Mouse (Mus musculus) splenic B cell, adult 2 months (primary cell): ENCODE data around the gene Cidec.
A peak's percentile ranks its signal among the peaks of the same experiment; 100 is the strongest.

Source experiments
- DNase-seq: peaks from one replicate; pipeline ENCODE4 v3.0.0-alpha.2; 2011; ENCODE audit warnings: low read depth, low spot score
- H3K27me3 ChIP-seq: 2 replicates; pipeline ENCODE4 v1.6.1; 2012; ENCODE audit warnings: mild to moderate bottlenecking, low read length, moderate library complexity, mixed read lengths; ENCODE audit not compliant: control insufficient read depth, poor library complexity, insufficient read depth, severe bottlenecking
- H3K36me3 ChIP-seq: 2 replicates; pipeline ENCODE4 v1.6.1; 2012; ENCODE audit warnings: mild to moderate bottlenecking, low read length, moderate library complexity, mixed read lengths; ENCODE audit not compliant: control insufficient read depth, poor library complexity, insufficient read depth, severe bottlenecking

Cidec gene

DNA sequence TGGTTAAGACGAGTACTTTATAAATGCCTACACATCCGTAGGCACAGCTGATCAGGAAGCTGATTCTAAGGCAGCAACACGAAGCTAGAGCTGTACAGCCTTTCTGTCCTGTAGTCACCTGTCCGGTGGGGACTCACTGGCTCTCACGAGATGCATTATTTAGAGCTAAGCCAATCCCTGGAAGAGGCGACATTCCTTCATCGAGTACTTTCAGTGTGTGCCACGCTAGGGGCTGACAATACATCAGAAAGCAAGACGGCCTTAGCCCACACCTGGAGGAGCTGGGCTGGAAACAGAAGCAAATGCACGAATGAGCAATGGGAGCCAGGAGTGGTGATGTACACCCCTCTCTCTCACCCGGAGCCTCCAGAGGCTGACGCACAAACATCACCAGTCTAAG lies 1.6 kb upstream of the Cidec start:
- H3K27me3 ChIP-seq, result no peaks in the 10 kb centered on the region
- DNase-seq, result no peak

DNA sequence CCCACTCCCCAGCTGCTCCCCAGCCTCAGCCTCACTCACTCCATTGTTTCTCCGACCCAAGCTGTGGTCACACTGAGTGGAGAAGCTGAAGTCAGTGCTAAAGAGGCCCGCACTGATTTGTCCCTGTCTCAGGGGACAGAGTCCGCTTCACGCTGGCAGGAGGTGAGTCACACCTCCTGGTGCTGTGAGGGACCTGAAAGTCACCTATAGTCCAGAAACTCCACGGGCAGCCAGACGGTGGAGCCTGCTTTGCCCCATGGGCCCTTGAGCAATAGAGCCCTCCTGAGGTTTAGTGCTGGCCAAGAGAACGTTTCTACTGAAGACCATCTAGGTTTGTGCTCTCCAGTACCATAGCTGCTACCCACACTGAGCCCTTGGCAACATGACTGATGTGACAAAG lies 869 bp downstream of the Cidec start:
- no peaks in the 10 kb centered on the region for H3K27me3 ChIP-seq
- DNase-seq, result no peak

More for the DNA sequence above, 1.6 kb upstream of the Cidec start:
- H3K36me3 ChIP-seq, result no peaks in the 10 kb centered on the region

DNA sequence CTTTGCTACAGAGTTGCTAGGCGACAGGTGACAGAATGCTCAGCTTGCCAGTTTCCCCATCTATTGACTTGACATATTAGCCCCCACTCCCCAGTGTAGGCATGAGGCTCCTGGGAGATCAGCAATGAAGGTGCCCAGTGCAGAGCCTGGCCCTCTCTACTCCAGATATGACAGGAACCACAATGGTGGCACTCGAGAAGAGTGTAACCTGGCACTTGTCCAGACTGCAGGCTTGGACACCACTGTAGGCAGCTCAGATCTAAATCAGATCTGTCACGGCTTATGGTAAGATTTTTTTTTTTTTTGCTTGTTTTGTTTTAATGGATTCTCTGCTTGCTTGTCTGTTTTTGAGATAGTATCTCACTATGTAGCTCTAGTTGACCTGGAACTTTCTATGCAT lies 1.9 kb downstream of the Cidec start:
- H3K27me3 ChIP-seq, result no peaks in the 10 kb centered on the region
- no peaks in the 10 kb centered on the region for H3K36me3 ChIP-seq
- DNase-seq, result no peak

More for the DNA sequence above, 869 bp downstream of the Cidec start:
- no peaks in the 10 kb centered on the region for H3K36me3 ChIP-seq

DNA sequence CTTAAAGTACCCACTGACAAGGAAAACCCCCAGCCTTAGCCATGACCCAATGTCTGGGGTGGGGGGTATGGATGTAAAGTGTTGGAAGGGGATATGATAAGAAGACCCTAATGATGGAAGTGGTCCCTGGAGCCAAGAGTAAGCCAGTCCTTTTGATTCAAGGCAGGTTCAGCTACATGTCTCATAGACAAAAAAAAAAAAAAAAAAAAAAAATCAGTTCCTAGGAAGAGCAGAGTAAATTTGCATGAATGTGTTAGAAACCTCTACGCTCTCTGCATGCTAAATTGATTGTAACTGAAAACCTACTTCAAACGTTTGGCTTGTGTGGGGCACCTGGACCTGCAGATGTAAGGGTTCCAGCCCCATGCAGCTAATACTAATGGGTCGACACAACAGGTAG lies 3.8 kb downstream of the Cidec start:
- Histone ChIP-seq H3K36me3 (no peaks in the 10 kb centered on the region), H3K27me3 (no peaks in the 10 kb centered on the region)
- no peak for DNase-seq

DNA sequence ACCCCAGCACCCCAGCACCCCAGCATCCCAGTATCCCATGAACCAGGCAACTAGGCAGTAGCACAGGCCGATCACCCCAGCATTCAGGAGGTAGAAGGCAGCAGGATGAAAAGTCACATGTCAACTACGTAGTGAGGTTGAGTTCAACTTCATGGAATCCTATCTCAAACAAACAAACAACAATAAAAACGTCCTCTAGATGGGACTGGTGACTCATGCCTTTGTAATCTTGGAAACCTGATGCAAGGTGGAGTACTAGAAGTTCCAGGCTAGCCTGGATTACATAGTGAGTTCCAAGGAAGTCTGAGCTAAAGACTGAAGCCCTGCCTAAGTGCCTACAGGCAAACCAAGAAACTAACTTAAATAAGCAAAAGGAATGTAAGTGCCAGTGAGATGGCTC lies 4.7 kb downstream of the Cidec start:
- no peak for DNase-seq
- Histone ChIP-seq H3K27me3 (no peaks in the 10 kb centered on the region), H3K36me3 (no peaks in the 10 kb centered on the region)

DNA sequence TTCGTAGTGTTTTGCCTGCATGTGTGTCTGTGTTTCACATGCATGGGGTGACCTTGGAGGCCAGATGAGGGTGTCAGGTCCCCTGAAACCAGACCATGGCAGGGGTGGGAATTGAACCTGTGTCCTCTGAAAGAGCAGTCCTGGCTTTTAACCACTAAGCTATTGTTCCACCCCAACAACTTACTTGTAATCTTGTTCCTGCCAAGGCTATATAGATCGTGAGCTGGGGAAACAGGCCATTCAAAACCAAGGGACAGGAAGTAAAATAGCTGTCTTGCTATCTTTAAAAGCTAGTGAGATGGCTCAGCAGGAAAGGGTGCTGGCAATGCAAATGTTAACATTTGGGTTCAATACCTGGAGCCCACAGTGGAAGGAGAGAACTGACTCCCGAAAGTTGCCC lies 5.6 kb downstream of the Cidec start:
- no peaks in the 10 kb centered on the region for H3K36me3 ChIP-seq
- DNase-seq, result no peak
- H3K27me3 ChIP-seq, result no peaks in the 10 kb centered on the region

DNA sequence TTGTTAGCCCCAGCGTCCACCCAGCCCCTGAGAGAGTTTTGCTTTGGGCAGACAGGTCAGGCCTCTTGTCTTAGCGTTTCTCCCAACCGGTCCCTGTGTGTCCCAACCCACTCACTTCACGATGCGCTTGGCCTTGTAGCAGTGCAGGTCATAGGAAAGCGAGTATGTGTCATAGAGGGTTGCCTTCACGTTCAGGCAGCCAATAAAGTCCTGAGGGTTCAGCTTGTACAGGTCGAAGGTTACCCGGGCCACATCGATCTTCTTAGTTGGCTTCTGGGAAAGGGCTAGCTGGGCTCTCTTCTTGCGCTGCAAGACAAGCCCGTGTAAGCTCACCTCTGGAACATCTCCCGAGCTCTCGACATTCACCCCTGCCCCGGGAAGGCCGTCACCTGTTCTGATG lies 7.6 kb downstream of the Cidec start:
- H3K36me3 ChIP-seq, result no peaks in the 10 kb centered on the region
- DNase-seq, result no peak
- H3K27me3 ChIP-seq, result no peaks in the 10 kb centered on the region

DNA sequence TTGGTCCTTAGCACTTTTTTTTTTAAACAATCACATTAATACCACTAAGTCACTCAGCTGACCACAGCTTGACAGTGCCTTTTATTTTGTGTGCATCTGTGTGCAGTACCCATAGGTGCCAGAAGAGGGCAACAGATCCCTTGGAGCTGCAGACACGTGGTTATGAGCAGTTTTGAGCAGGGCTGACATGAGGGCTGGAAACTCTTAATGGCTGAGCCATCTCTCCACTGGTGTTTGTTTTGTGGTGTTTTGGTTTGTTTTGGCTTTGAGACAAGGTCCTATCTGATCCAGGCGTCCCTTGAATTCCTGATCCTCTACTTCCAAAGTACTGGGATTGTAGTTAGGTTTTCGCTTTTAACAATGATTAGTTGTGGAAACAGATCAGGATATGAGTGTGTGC lies 8.2 kb downstream of the Cidec start:
- Histone ChIP-seq H3K27me3 (no peaks in the 10 kb centered on the region), H3K36me3 (no peaks in the 10 kb centered on the region)
- DNase-seq, result peak; percentile 69

DNA sequence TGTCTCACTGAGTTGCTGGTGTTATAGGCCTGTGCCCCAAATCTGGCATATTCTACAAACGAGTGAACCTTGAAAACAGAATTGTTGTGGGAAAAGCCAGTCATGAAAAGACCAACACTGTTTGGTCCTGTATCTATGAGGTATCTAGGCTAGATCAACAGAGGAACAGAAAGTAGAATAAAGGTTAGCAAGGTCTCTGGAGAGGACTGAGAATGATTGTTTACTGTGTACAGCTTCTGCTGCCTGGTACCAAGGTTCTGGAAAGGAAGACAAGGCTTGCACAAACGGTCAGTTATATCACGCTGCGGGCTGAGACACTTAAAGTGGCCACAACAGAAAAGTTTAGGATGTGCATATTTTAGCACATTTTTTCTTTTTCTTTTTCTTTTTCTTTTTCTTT lies 8.9 kb downstream of the Cidec start:
- H3K36me3 ChIP-seq, result no peaks in the 10 kb centered on the region
- no peaks in the 10 kb centered on the region for H3K27me3 ChIP-seq
- no peak for DNase-seq

DNA sequence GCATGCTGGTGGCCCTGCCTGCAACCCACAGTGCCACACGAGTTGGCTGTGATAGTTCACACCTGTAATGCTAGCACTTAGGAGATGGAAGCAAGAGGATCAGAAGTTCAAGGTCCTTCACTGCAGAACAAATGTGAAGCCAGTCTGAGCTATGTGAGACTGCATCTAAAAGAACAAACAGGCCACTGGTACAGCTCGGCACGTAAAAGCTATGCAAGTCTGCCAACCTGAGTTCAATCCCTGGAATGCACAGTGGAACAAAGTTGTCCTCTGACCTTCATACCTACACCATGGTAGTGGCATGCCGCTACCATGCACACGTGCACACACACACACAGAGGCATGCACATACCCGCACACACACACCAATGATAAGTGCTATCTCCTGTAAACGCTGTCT lies 11.4 kb downstream of the Cidec start:
- DNase-seq, result no peak
- Histone ChIP-seq H3K27me3 (no peaks in the 10 kb centered on the region), H3K36me3 (no peaks in the 10 kb centered on the region)

DNA sequence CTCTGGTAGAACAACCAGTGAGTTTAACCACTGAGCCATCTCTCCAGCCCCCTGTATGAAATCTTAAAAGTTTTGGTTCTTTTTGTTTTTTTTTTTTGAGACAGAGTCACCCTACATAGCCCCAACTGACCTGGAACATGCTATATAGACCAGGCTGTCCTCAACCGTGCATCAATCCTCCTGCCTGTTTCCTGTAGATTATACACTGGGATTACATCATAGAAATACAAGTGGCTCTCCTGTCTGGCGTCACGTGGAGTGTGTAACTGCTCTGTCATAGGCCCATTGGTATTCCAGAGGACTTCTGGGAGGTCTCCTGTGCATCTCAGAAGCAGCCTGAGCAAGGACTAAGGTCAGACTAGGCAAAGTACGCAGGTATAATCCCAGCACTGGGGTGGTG lies 12.6 kb downstream of the Cidec start:
- DNase-seq, result no peak
- Histone ChIP-seq H3K27me3 (no peaks in the 10 kb centered on the region), H3K36me3 (no peaks in the 10 kb centered on the region)

DNA sequence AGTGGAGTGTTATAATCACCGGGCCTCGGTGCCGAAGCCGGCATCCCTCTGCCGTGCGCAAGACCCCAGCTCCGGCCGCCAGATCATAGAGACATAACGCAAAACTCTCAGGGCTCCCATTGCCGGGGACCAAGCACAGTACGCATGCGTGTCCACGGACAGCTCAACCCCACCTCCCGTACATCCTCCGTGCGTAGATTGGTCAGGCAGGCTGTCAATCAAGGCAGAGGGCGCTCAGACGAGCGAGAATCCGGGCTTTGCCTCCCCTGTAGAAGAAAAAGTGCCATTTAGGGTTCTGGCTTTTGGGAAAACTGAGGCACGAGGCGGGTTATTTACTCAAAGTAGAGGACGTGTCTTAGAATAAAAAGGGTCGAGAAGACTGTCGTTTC lies 16.4 kb downstream of the Cidec start, which contains the start of gene Rpusd3:
TSS of gene Rpusd3 (minus strand) at position 142 of the 389 bp plus-strand sequence.
- no peaks in the 10 kb centered on the region for H3K36me3 ChIP-seq
- peak; percentile 100 for DNase-seq
- H3K27me3 ChIP-seq, result no peaks in the 10 kb centered on the region

DNA sequence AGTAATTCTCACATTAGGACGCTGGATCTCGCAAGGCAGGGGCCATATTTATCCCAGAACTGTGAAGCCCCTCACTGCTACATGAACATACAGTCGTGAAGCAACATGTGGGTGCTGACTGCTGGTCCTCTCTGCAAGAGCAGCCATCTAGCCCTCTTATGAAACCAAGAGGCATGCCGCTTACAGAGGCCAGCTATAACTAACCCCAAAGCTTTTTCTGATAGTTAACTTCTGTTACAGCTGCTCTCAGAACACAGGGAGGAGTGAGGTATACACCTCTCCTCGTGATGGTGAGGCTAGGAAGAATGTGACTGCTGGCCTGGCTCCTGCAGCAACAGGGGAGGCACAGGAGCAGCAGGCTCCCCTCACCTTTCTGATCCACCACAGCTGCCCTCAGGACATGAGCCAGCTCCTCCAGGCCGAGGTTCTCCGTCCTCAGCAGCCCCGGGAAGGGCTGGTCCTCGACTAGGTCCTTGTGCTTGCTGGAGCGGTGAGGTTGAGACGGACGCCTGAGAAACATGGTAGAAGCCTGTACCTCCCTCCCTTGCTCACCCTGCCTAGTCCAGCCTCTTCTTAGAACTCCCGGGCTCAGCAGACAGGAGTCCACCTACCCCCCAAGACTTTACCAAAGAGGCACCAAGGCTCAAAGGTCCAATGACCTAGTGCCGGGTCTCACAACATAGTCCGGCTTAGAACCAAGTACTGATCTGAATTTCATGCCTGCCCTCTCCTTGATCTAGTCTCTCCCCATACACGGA lies 16.9 kb downstream of the Cidec start:
- no peaks in the 10 kb centered on the region for H3K27me3 ChIP-seq
- DNase-seq, result no peak
- no peaks in the 10 kb centered on the region for H3K36me3 ChIP-seq

DNA sequence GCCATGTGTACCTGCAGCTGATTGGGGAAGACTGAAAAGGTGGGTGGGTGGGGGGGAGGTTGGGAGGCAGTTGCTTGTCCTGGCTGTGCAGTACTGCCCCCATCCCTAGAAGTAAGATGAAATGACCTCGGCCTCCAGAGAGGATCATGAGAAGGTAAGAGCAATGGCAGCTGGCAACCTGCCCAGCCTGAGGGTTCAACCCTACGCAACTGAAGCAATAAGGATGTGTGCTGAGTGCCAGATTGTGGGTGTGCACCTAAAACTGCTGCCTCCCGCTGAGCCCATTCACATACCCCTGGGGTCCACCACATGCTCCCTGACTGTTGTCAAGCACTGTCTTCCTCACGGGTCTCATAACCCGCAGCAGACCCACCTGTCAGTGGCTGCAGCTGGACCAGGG lies 19.1 kb downstream of the Cidec start:
- H3K27me3 ChIP-seq, result no peaks in the 10 kb centered on the region
- DNase-seq, result no peak
- no peaks in the 10 kb centered on the region for H3K36me3 ChIP-seq

DNA sequence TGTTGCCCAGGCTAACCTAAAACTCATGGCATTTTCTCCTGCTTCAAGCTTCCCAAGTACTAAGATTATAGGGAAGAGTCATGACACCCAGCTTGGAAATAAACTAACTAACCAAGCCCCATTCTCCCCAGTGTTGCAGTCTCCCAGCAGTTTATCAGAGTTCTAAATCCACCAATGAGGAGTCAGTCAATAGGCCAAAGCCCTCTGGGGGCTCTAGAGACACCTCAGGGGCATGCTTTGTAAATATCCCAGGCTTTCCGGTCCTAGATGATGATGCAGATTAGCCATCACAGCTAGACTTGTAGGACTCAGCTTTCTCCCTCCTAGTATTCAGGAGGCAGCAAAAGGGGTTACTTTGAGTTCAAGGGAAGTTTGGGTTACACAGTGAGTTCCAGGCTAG lies 25.6 kb downstream of the Cidec start:
- no peak for DNase-seq
- no peaks in the 10 kb centered on the region for H3K27me3 ChIP-seq

DNA sequence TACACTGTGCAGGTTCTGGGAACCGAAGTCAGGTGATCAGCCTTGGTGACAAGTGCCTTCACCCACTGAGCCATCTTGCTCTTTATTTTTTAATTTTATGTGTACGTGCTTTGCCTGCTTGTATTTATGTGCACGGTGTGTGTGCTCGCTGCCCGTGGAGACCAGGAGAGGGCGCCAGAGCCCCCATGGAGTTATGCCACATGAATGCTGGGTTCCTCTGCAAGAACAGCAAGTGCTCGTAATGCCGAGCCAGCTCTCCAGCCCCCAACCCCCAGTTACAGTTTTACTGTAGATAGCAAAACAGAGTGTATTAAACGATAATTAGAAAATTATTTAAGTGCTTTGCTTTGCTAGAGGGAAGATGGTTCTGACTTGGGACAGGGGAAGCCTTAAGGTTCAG lies 28.9 kb downstream of the Cidec start:
- no peaks in the 10 kb centered on the region for H3K27me3 ChIP-seq
- peaks cover 3% of the 10 kb centered on the region for H3K36me3 ChIP-seq
- DNase-seq, result peak; percentile 23

More for the DNA sequence above, 25.6 kb downstream of the Cidec start:
- peaks cover 3% of the 10 kb centered on the region for H3K36me3 ChIP-seq
